18 mouse cellular contexts compared by ENCODE assay signal in the genomic region with DNA sequence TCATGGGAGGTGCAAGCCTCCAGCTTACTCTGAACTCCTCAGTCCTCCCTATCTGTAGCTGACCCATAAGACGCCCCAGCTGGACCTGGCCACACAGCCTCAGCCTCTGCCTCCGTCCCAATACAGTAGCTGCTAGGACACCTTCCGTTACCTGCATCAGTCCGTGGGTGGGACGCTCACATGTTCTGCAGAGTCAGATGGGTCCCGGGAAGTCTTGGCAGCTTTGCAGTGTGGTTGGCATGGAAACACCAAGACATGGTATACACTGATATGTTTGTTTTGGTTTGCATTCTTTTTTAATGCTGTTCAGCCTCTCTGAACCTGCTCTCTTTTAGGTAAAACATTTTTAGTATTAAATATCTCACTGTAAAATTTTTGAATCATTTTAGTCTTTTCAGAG. TPM values are rescaled to one million over a fixed set of nuclear protein-coding genes. Genes with fewer than 3 reads are reported as not detected.
A peak's percentile ranks its signal among the peaks of the same experiment; 100 is the strongest.
DNase-seq lines count a peak whose midpoint lies in the region; ATAC-seq and TF ChIP-seq lines count a peak whose summit lies in the region.
"Had no signal": no experiment of that assay in that cellular context is flagged by ENCODE, and none has a peak within 500 bp of the region (broad histone marks: within the 10 kb centered on the region; RNA-seq: fewer than 3 reads in every experiment).

No protein-coding gene starts in this region.

- no peak overlapping the region for H3K4me2 ChIP-seq in heart, embryonic 12.5 days
- H3K4me2 ChIP-seq: embryonic facial prominence, embryonic 12.5 days; heart, embryonic 11.5 days; hindbrain, embryonic 15.5 days had no signal

- TF ChIP-seq POLR2A in brain, embryonic 14.5 days (IDR thresholded peaks at IDR 0.05; ENCODE audit: borderline replicate concordance, extremely low read depth, insufficient read depth, insufficient read length, poor library complexity, severe bottlenecking): no peak

- peak; percentile 48 to 66 for DNase-seq in layer of hippocampus, adult 18-20 months (ENCODE audit: low spot score in 2 of 2)
- no peak for DNase-seq in layer of hippocampus, adult 9-10 months (ENCODE audit: low spot score)
- DNase-seq in left cerebral cortex, postnatal 25 days (ENCODE audit: low spot score in 2 of 2): peak; percentile 50 to 64
- DNase-seq in left cerebral cortex, postnatal 10 days (ENCODE audit: extremely low spot score in 1 of 2, low spot score in 2 of 2): no peak
- DNase-seq in brain, adult 2 months (ENCODE audit: low read depth, low spot score): peak; percentile 72
- DNase-seq in brain, embryonic 14.5 days (ENCODE audit: low read depth): peak; percentile 23
- DNase-seq: adrenal gland, adult 8-10 months; adrenal gland, postnatal 36 days; cerebellum, adult 11-12 months; cerebellum, adult 9-10 months; forebrain, postnatal 0 days; gastrocnemius, postnatal 14 days; heart, adult 2 months had no signal

- H3K9me3 ChIP-seq in heart, embryonic 12.5 days (replicated peaks): no peaks in the 10 kb centered on the region
- H3K9me3 ChIP-seq: embryonic facial prominence, embryonic 12.5 days; hindbrain, embryonic 10.5 days; hindbrain, embryonic 15.5 days had no signal

- intact Hi-C loops in left cerebral cortex, postnatal 25 days (cut with DNase I): no loop called here
- intact Hi-C loops in left cerebral cortex, postnatal 10 days (cut with DNase I): no loop called here

- ATAC-seq in heart, embryonic 12.5 days (ENCODE audit: insufficient number of reproducible peaks, low FRiP score): no peak
- ATAC-seq: forebrain, postnatal 0 days had no signal

- no peak for TF ChIP-seq CTCF in brain, embryonic 14.5 days (IDR thresholded peaks at IDR 0.05; ENCODE audit: borderline replicate concordance, extremely low read depth, insufficient read depth, insufficient read length)

- no peak overlapping the region for H3K4me3 ChIP-seq in heart, embryonic 12.5 days
- H3K4me3 ChIP-seq: embryonic facial prominence, embryonic 12.5 days; heart, adult 2 months; hindbrain, embryonic 10.5 days; hindbrain, embryonic 15.5 days had no signal

- WGBS in heart, embryonic 12.5 days: 88% methylated on average over 6 of the region's 6 CpGs

- no peak overlapping the region for H3K9ac ChIP-seq in heart, embryonic 12.5 days
- H3K9ac ChIP-seq: embryonic facial prominence, embryonic 12.5 days; forebrain, postnatal 0 days; hindbrain, embryonic 15.5 days had no signal

- peaks cover 56% of the 10 kb centered on the region for H3K36me3 ChIP-seq in heart, embryonic 12.5 days

- no peaks in the 10 kb centered on the region for H3K4me1 ChIP-seq in heart, embryonic 12.5 days (replicated peaks)
- H3K4me1 ChIP-seq: embryonic facial prominence, embryonic 12.5 days; hindbrain, embryonic 10.5 days; hindbrain, embryonic 15.5 days had no signal

- H3K27me3 ChIP-seq in heart, embryonic 12.5 days (replicated peaks): no peaks in the 10 kb centered on the region
- H3K27me3 ChIP-seq: embryonic facial prominence, embryonic 12.5 days; hindbrain, embryonic 15.5 days had no signal

- no peak overlapping the region for H3K27ac ChIP-seq in heart, embryonic 12.5 days (ENCODE audit: poor library complexity, severe bottlenecking)
- H3K27ac ChIP-seq: embryonic facial prominence, embryonic 12.5 days; heart, adult 2 months; hindbrain, embryonic 10.5 days; hindbrain, embryonic 15.5 days had no signal

RNA-seq across cellular contexts. Expression of a gene that starts 23.7 kb away (rescaled TPM):
- 10 to 100 TPM; 56.7 to 61.7 TPM for total RNA-seq in layer of hippocampus, adult 18-20 months (2021)
- total RNA-seq in left cerebral cortex, postnatal 25 days (2021): 10 to 100 TPM; 67.4 to 72.8 TPM
- 10 to 100 TPM; 54.9 to 57.0 TPM for total RNA-seq in left cerebral cortex, postnatal 10 days (2021)
- polyA plus RNA-seq in brain, embryonic 14.5 days (2012; rRNA removed): 6.6 and 7.5 TPM in 2 replicates
- 3.3 and 4.1 TPM in 2 replicates for polyA plus RNA-seq in heart, embryonic 12.5 days (2016; fragmentation: Nextera tagmentation; extraction: Ambion mirVana)

RNA-seq across cellular contexts. Expression of a gene that starts 30.6 kb away (rescaled TPM):
- 10 to 100 TPM; 42.6 to 44.8 TPM for total RNA-seq in layer of hippocampus, adult 18-20 months (2021)
- 10 to 100 TPM; 45.0 to 47.0 TPM for total RNA-seq in left cerebral cortex, postnatal 25 days (2021)
- total RNA-seq in left cerebral cortex, postnatal 10 days (2021): 10 to 100 TPM; 61.3 to 63.1 TPM
- 48.0 and 49.1 TPM in 2 replicates for polyA plus RNA-seq in brain, embryonic 14.5 days (2012; rRNA removed)
- polyA plus RNA-seq in heart, embryonic 12.5 days (2016; fragmentation: Nextera tagmentation; extraction: Ambion mirVana): 42.3 and 47.2 TPM in 2 replicates

RNA-seq across cellular contexts. Expression of a gene that starts 58.2 kb away (rescaled TPM):
- 1 to 10 TPM; 5.2 to 7.0 TPM for total RNA-seq in layer of hippocampus, adult 18-20 months (2021)
- 10 to 100 TPM; 12.1 to 13.9 TPM for total RNA-seq in left cerebral cortex, postnatal 25 days (2021)
- 1 to 10 TPM; 7.1 to 8.7 TPM for total RNA-seq in left cerebral cortex, postnatal 10 days (2021)
- polyA plus RNA-seq in brain, embryonic 14.5 days (2012; rRNA removed): 9.0 and 10.3 TPM in 2 replicates
- polyA plus RNA-seq in heart, embryonic 12.5 days (2016; fragmentation: Nextera tagmentation; extraction: Ambion mirVana): 481 and 483 TPM in 2 replicates

Comparison
In these comparisons a context has a peak if more than half of its experiments do, and no peak if none do; other contexts are left out.
1. DNase-seq: peak in layer of hippocampus, adult 18-20 months (2 of 2), left cerebral cortex, postnatal 25 days (2 of 2), brain, adult 2 months (single experiment) and brain, embryonic 14.5 days (single experiment); none in layer of hippocampus, adult 9-10 months (single experiment) and left cerebral cortex, postnatal 10 days (0 of 2).